Mouse (Mus musculus) midbrain, embryonic 12.5 days (tissue): Measurements from ENCODE around the gene Kctd14. TPM values are rescaled to one million over a fixed set of nuclear protein-coding genes. Genes with fewer than 3 reads are reported as not detected.

Source experiments
- ATAC-seq: fragments of 200-750 bp; cut with Nextera tagmentation; 2 replicates; pipeline ENCODE4 v1.8.0; 2017; ENCODE audit warnings: low read depth, moderate TSS enrichment, moderate library complexity; ENCODE audit not compliant: low FRiP score
- H3K27ac ChIP-seq: fragments of 300-500 bp; sonication (generic); replicated peaks from 2 replicates; pipeline ENCODE4 v1.5.1; 2016; ENCODE audit warnings: mild to moderate bottlenecking
- H3K27me3 ChIP-seq: fragments of 300-500 bp; sonication (generic); 2 replicates; pipeline ENCODE4 v1.6.1; 2016; ENCODE audit warnings: mild to moderate bottlenecking
- H3K36me3 ChIP-seq: fragments of 300-500 bp; sonication (generic); 2 replicates; pipeline ENCODE4 v1.6.1; 2016
- H3K4me1 ChIP-seq: fragments of 300-500 bp; sonication (generic); 2 replicates; pipeline ENCODE4 v1.6.1; 2016
- H3K4me2 ChIP-seq: fragments of 300-500 bp; sonication (generic); replicated peaks from 2 replicates; pipeline ENCODE4 v1.6.1; 2016; ENCODE audit warnings: mild to moderate bottlenecking, moderate library complexity
- H3K4me3 ChIP-seq: fragments of 300-500 bp; sonication (generic); 2 replicates; pipeline ENCODE4 v1.5.1; 2016; ENCODE audit warnings: mild to moderate bottlenecking
- H3K9ac ChIP-seq: fragments of 300-500 bp; sonication (generic); replicated peaks from 2 replicates; pipeline ENCODE4 v1.6.1; 2016; ENCODE audit warnings: mild to moderate bottlenecking, moderate library complexity
- H3K9me3 ChIP-seq: fragments of 300-500 bp; sonication (generic); 2 replicates; pipeline ENCODE4 v1.6.1; 2016; ENCODE audit warnings: mild to moderate bottlenecking
- WGBS: fragments of 180-500 bp; shearing (Covaris S2); methylation state at CpG from one replicate; pipeline ENCODE4 v1.1.7; 2016; 5-methylcytosine and 5-hydroxymethylcytosine counted together
- polyA plus RNA-seq: library from polyadenylated mRNA; unstranded; fragments of >200 nt; fragmentation: Nextera tagmentation; extraction: Ambion mirVana; gene quantifications from 2 replicates; pipeline ENCODE4 v1.2.1, GENCODE M21; 2016

Kctd14 gene
- polyA plus RNA-seq, 1 experiment from 2014 or later, result 1.4 TPM

DNA sequence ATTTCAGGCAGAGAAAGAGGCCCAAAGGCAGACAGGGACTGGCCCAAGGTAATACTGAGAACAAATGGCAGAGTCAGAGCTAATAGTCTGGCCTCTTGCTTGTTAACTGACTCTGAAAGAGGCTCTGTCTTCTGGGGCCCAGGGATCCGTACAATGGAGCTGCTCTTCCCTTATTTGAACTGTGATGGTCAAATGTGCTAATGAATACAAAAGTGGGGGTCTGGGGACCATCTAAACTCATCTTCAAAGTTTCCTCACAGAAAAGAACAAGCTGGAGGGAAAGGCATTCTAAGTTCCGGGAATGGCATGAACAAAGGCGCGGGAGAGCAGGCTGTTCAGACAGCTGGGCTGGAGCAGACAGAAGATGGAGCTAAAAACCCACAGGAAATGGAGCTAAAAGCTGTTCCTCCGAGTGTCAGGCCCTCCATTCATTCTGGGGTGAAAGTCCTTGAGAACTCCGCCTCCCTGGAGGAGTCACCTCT is 4.0 kb upstream of the Kctd14 start:
- H3K9ac ChIP-seq, result no peak overlapping the region
- peak overlapping the region; percentile 74 for H3K27ac ChIP-seq
- 0 out of 2 replicates have a peak, but pooled peaks cover 10% of the 10 kb centered on the region for H3K4me1 ChIP-seq
- WGBS, result 55% methylated on average over 6 of the region's 6 CpGs
- H3K9me3 ChIP-seq, result no peaks in the 10 kb centered on the region
- H3K27me3 ChIP-seq, result no peaks in the 10 kb centered on the region
- H3K4me2 ChIP-seq, result no peak overlapping the region
- ATAC-seq, result peak; percentile 70
- H3K4me3 ChIP-seq, result no peak overlapping the region
- H3K36me3 ChIP-seq, result no peaks in the 10 kb centered on the region

DNA sequence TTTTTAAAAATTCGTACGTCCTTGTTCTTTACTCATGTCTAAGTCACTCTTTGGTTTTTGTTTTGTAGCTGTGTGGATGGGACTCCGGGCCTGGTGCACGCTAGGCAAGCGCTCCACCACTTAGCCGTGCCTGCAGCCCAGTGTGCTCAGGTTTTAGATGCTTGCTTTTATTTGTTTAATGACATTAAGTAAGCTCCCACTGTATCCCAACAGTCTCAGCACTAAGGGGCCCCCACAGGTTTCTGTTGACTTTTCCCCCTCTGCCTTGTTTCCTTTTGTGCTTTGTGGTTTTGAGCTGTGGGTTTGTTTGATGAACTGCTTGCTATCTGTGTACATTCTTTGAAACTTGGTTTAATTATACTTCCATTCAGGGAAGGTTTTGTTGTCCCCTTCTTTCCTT is 1.1 kb downstream of the Kctd14 start:
- Histone ChIP-seq H3K27ac (no peak overlapping the region), H3K4me3 (no peak overlapping the region), H3K9me3 (no peaks in the 10 kb centered on the region), H3K36me3 (no peaks in the 10 kb centered on the region), H3K4me1 (peaks cover 11% of the 10 kb centered on the region; the same call in 1 of the 2 replicates), H3K27me3 (peaks cover 10% of the 10 kb centered on the region; the same call in 1 of the 2 replicates), H3K4me2 (no peak overlapping the region), H3K9ac (no peak overlapping the region)
- ATAC-seq, result no peak
- 69% methylated on average over 6 of the region's 6 CpGs for WGBS

DNA sequence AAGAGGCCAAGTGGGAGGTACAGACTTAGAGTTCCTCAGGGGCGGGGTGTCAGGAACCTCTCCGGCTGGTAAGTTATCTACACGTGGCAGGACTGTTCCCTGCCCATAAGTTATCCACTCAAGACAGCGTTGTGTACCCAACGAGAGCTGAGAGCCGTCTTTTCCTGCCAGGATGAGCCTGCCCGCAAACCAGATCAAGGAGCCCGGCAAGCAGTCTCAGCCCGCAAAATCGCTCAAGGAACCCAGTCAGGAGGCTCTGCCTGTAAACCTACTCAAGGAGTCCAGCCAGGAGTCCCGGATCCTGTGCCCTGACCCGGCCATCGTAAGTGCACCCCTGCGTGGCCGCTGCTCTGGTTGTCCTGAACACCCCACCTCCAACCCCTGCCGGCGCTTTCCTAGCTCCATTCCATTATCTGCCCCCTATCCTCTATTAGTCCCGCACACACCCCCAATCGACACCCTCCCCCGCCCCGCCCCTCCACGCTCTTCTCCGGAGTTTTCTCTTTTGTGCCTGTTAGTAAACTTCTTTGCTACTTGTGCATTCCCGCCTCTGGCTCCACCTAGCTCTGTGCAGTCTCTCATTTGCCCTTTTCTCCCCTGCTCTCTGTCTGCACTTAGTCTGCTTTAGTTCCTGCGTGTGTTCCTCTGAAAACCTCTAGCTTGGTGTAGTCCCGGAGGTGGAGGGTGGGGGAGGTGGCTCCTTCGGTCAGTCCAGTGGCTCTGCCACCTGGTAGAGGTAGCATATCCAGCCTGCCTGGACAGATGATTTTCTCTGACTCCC is 2.2 kb downstream of the Kctd14 start:
- no peak for ATAC-seq
- no peaks in the 10 kb centered on the region for H3K9me3 ChIP-seq
- H3K9ac ChIP-seq, result peak overlapping the region; percentile 29
- no peaks in the 10 kb centered on the region for H3K36me3 ChIP-seq
- WGBS, result 12% methylated on average over 27 of the region's 27 CpGs
- H3K27me3 ChIP-seq, result peaks cover 10% of the 10 kb centered on the region; the same call in 1 of the 2 replicates
- H3K4me3 ChIP-seq, result peak overlapping the region; percentile 35
- H3K27ac ChIP-seq, result no peak overlapping the region
- peak overlapping the region; percentile 59 for H3K4me2 ChIP-seq
- H3K4me1 ChIP-seq, result peaks cover 11% of the 10 kb centered on the region; the same call in 1 of the 2 replicates

DNA sequence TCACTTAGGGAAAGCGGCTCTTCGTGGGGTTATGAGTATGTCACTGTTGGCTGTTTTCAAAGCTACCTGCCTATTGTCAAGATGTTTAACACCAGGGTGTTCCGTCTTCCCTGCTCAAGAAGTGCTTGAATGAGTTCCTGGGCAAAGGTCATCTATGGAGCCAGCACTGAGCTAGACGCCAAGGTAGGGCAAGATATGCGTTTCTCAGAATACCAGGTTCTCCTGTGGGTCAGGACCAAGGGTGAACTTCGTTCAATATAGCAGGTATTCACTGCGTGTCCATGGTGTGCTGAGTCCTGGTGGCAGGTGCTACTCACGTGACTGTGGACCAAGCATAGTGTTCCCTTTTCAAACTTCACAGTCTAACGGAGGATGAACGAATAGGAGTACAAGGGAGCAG is 3.7 kb downstream of the Kctd14 start:
- Histone ChIP-seq H3K4me2 (no peak overlapping the region), H3K9me3 (no peaks in the 10 kb centered on the region), H3K27ac (no peak overlapping the region), H3K36me3 (no peaks in the 10 kb centered on the region), H3K27me3 (peaks cover 10% of the 10 kb centered on the region; the same call in 1 of the 2 replicates), H3K9ac (no peak overlapping the region), H3K4me3 (no peak overlapping the region), H3K4me1 (peaks cover 11% of the 10 kb centered on the region; the same call in 1 of the 2 replicates)
- ATAC-seq, result no peak
- WGBS, result 95% methylated on average over 10 of the region's 10 CpGs

DNA sequence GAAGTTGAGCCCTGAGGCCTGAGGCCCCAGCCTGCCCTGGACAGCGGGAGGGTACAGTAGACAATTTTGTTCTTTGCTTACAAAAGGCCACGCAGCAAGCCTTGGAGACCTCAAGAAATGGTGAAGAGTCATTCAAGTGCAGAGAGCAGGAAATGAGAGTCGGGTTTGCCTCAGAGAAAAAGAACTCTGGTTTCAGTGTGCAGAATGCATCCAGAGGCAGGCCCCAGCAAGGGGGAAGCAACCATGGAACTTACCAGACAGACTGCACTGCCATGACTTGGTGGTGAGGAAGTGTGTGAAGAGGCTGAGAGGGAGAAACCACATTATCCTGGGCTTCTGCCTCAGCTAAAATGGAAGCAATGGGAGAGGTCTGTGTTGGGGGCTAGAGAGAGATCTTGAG is 4.5 kb downstream of the Kctd14 start:
- Histone ChIP-seq H3K4me1 (peaks cover 11% of the 10 kb centered on the region; the same call in 1 of the 2 replicates), H3K4me3 (no peak overlapping the region), H3K9ac (no peak overlapping the region), H3K4me2 (no peak overlapping the region), H3K9me3 (no peaks in the 10 kb centered on the region), H3K27ac (no peak overlapping the region), H3K27me3 (peaks cover 10% of the 10 kb centered on the region; the same call in 1 of the 2 replicates), H3K36me3 (no peaks in the 10 kb centered on the region)
- ATAC-seq, result no peak
- WGBS, result 89% methylated on average over 3 of the region's 3 CpGs

DNA sequence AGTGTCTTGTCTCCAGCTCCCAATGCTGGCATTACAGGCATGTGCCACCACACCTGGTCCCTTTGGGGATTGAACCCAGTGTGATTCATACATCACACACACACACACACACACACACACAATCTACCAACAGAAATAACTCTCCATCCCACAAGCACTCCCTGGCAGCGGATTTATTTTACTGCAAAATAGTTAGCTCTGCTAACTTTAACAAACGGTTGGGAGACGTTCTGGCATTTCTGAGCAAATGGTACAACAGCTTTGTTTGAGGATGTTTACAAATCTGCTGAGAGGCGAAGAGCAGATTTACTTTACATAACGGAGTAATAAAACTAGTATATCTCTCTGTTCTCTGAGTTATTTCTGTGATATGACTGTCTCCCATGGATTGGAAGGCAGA is 21.9 kb downstream of the Kctd14 start:
- Histone ChIP-seq H3K4me2 (no peak overlapping the region), H3K9ac (no peak overlapping the region), H3K36me3 (no peaks in the 10 kb centered on the region), H3K4me3 (no peak overlapping the region), H3K4me1 (no peaks in the 10 kb centered on the region), H3K27ac (no peak overlapping the region), H3K27me3 (no peaks in the 10 kb centered on the region), H3K9me3 (no peaks in the 10 kb centered on the region)
- 81% methylated on average over 5 of the region's 5 CpGs for WGBS
- no peak for ATAC-seq

DNA sequence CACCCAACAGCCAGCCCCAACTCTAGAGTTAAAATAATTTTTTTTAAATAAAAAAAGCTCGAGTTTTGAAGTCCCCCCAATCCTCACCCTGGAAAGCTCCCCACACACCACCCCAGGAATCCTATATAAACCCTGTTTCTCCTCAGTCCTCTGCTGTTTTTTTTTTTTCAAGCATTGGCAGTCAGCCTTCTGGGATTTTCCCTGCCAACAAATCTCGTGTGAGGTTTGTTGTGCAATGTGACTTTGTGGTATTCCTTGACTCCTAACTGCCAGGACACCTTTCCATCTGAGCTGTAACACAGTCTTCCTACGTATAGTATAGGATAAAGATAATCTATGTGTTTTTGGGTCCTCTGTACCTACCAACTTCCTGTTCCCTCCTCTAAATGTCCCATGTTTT is 28.2 kb downstream of the Kctd14 start:
- 70% methylated on average over 3 of the region's 3 CpGs for WGBS
- Histone ChIP-seq H3K9ac (no peak overlapping the region), H3K27me3 (no peaks in the 10 kb centered on the region), H3K36me3 (no peaks in the 10 kb centered on the region), H3K9me3 (no peaks in the 10 kb centered on the region), H3K4me2 (no peak overlapping the region), H3K27ac (no peak overlapping the region), H3K4me3 (no peak overlapping the region), H3K4me1 (peaks cover 15% of the 10 kb centered on the region)
- ATAC-seq, result no peak

DNA sequence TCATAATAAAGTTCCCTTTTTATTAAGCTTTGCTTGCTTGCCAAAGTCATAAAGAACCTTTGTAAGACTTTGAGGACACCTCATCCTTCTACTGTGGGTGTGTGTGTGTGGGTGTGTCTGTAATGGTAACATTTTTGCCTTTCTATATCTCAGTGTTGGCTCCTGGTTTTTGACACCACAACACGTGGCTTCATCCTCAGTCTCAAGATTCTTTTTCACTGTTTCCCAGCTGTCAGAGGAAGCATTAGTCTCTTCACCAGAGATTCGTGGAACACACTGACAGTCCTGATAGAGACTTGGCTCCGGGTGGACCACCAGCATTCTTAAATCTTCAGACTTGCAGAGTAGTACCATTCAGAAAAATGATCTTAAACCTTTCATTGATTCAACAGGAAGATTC is 29.2 kb downstream of the Kctd14 start:
- peak; percentile 41; the same call in 1 of the 2 replicates for ATAC-seq
- peaks cover 7% of the 10 kb centered on the region for H3K36me3 ChIP-seq
- H3K4me1 ChIP-seq, result peaks cover 15% of the 10 kb centered on the region
- H3K27ac ChIP-seq, result no peak overlapping the region
- 31% methylated on average over 3 of the region's 3 CpGs for WGBS
- H3K9me3 ChIP-seq, result no peaks in the 10 kb centered on the region
- H3K4me2 ChIP-seq, result peak overlapping the region; percentile 89
- H3K9ac ChIP-seq, result no peak overlapping the region
- peak overlapping the region; percentile 82 for H3K4me3 ChIP-seq
- no peaks in the 10 kb centered on the region for H3K27me3 ChIP-seq

DNA sequence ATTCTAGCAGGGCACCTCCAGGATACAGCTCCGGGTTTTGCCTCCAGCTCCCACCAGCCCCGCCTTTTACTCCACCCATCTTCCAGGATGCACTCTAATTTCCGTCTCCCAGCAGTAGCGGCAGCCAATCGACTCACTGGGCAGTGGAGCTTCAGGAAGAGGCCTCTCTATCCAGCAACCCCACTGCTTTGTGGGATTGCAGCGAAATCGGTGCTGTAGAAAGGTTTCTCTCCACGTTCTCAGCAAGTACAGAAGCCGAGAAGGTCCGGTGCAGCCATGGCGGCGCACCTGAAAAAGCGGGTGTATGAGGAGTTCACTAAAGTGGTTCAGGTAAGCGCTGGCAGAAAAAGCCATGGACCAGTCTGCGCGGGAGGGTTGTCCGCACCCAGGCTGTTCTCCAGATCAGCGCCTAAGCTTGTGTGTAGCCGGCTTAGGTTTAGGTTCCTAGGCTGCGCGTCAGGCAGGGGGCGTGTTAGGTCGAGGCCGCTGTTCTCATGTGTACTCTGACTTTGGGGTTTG is 29.8 kb downstream of the Kctd14 start, which contains the start of gene Ints4:
Ints4 (plus strand) TSS at position 136 of the 519 bp plus-strand sequence.
- Histone ChIP-seq H3K36me3 (peaks cover 13% of the 10 kb centered on the region), H3K4me3 (peak within 1 kb of the TSS; percentile 82), H3K27ac (peak within 1 kb of the TSS; percentile 69), H3K9me3 (no peaks in the 10 kb centered on the region), H3K4me2 (peak within 1 kb of the TSS; percentile 89), H3K4me1 (peaks cover 15% of the 10 kb centered on the region), H3K27me3 (no peaks in the 10 kb centered on the region), H3K9ac (peak within 1 kb of the TSS; percentile 66)
- under 1% methylated on average over 24 of the region's 24 CpGs for WGBS
- ATAC-seq, result peak; percentile 100

DNA sequence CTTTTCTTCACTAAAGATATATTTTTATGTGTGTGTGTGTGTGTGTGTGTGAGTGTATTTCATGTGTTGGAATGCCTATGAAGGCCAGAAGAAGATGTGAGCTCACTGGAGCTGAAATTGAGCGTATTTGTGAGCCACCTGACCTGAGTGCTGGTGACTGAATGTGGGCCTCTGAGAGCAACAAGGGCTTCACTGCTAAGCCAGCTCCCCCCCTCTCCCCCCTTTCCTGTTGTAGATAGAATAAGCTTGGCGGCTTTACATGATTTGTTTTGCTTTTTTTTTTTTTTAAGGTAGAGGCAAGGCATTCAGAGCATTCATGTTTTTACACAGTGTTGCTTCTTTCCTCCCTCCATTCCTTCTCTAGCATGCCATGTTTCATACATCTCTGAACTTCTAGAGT is 32.3 kb downstream of the Kctd14 start:
- Histone ChIP-seq H3K36me3 (peaks cover 38% of the 10 kb centered on the region), H3K27me3 (no peaks in the 10 kb centered on the region), H3K4me1 (peaks cover 15% of the 10 kb centered on the region), H3K4me3 (no peak overlapping the region), H3K4me2 (no peak overlapping the region), H3K27ac (no peak overlapping the region), H3K9ac (no peak overlapping the region), H3K9me3 (no peaks in the 10 kb centered on the region)
- no peak for ATAC-seq
- WGBS, result 83% methylated on average over 2 of the region's 2 CpGs

DNA sequence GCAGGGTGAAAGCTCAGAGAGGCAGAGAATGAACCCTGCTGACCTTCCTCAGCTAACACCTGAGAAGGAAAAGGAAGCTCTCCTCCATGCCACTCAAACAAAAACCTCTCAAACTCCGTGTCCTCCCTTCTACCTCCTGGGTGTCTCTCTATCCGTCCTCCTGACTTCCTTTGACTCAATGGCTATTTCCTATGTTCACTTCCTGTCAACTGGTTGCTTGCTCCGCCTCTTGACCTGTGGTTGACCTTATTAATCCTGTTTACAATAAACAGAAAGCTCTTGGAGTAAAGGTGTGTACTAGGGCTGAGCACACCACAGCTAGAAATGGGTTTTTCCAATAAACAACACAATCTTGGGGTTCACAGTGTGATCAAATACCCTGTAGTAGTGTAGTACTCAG is 40.0 kb downstream of the Kctd14 start:
- ATAC-seq, result no peak
- WGBS, result 62% methylated on average over 3 of the region's 3 CpGs

DNA sequence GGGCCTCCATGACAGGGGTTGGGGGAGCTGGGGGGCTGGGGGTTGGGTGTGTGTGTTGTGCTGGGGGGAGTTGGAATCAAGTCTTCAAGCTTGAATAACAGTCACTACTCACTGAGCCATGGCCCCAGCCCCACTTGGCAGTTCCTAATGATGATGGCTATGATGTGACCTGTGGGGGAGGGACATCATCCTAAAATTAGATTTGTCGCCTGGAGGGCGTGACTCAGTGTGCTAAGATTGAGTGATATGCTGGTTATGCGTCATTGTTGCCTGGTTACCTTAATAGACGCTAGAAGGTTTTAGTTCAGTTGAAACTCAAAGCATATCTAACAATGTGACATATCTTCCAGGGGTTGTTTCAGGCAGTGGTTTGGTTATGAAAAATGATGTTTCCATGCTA is 41.3 kb downstream of the Kctd14 start:
- H3K9me3 ChIP-seq, result no peaks in the 10 kb centered on the region
- no peak overlapping the region for H3K4me3 ChIP-seq
- no peak overlapping the region for H3K27ac ChIP-seq
- no peak overlapping the region for H3K9ac ChIP-seq
- H3K27me3 ChIP-seq, result no peaks in the 10 kb centered on the region
- H3K36me3 ChIP-seq, result peaks cover 55% of the 10 kb centered on the region
- no peak overlapping the region for H3K4me2 ChIP-seq
- WGBS, result 95% methylated on average over 4 of the region's 4 CpGs
- ATAC-seq, result no peak
- H3K4me1 ChIP-seq, result no peaks in the 10 kb centered on the region

More for the DNA sequence above, 40.0 kb downstream of the Kctd14 start:
- Histone ChIP-seq H3K4me3 (no peak overlapping the region), H3K27ac (no peak overlapping the region), H3K27me3 (no peaks in the 10 kb centered on the region), H3K36me3 (peaks cover 66% of the 10 kb centered on the region), H3K4me2 (no peak overlapping the region), H3K4me1 (no peaks in the 10 kb centered on the region), H3K9ac (no peak overlapping the region), H3K9me3 (no peaks in the 10 kb centered on the region)
